Mouse (Mus musculus) E14TG2a.4 (cell line): ENCODE measurements around the gene Rpl35a.

Experiments used
- CTCF ChIP-seq: conservative IDR thresholded peaks from 2 replicates; pipeline ENCODE4 v1.5.1; 2014; ENCODE audit warnings: low read length
- NANOG ChIP-seq: IDR thresholded peaks from 2 replicates; pipeline ENCODE4 v1.6.1; 2014; ENCODE audit warnings: borderline replicate concordance, low read length, mixed read lengths
- POU5F1 ChIP-seq: IDR thresholded peaks from 2 replicates; pipeline ENCODE4 v1.6.1; 2014; ENCODE audit warnings: low read length, borderline replicate concordance

- TF ChIP-seq CTCF = no peak
- TF ChIP-seq POU5F1 = no peak
- no peak for TF ChIP-seq NANOG
Measured at GRCm38 (mm10) chr16:33036006-33036405, 20.2 kb upstream of the Rpl35a start.
